Mouse (Mus musculus) left cerebral cortex, adult 2 months (tissue): ENCODE results near the gene Shank2. TPM values are rescaled to one million over a fixed set of nuclear protein-coding genes. Genes with fewer than 3 reads are reported as not detected.
A peak's percentile ranks its signal among the peaks of the same experiment; 100 is the strongest.

Source experiments
- DNase-seq, 2 experiments: peaks; one replicate each; pipeline ENCODE4 v3.0.0; 2021 to 2022; ENCODE audit warnings: low spot score in 2 of 2, mixed read lengths in 1 of 2; ENCODE audit errors: extremely low spot score in 1 of 2
- H3K27ac ChIP-seq: fragments of 200-600 bp; 2 replicates; pipeline ENCODE4 v1.8.1; 2022
- H3K4me3 ChIP-seq: fragments of 200-600 bp; 2 replicates; pipeline ENCODE4 v1.8.1; 2022
- CTCF ChIP-seq: fragments of 200-600 bp; IDR thresholded peaks from 2 replicates; pipeline ENCODE4 v1.8.1; 2022; ENCODE audit warnings: antibody characterized with exemption, mild to moderate bottlenecking, moderate library complexity
- intact Hi-C: fragments of 180-260 bp; cut with DNase I; formaldehyde crosslinking; loops from one replicate; pipeline ENCODE4 v1.15.1; 2025
- long read RNA-seq, 2 experiments: library from polyadenylated mRNA; stranded (forward); transcript quantifications; one replicate each; pipeline ENCODE4 v2.0.0; 2021; ENCODE audit warnings: borderline mapping rate in 2 of 2
- total RNA-seq, 2 experiments: library from RNA; stranded (reverse); gene quantifications; 2 replicates each; pipeline ENCODE4 v1.2.3; 2021

The Shank2 gene
- 100 to 1,000 TPM; 163 to 170 TPM for total RNA-seq
- long read RNA-seq, experiment 1, partial matches to known transcripts = 10 of 31 reads
- long read RNA-seq, experiment 1, other reads (novel, unspliced or antisense) = 21 of 31 reads
- long read RNA-seq, experiment 2, partial matches to known transcripts = 12 of 47 reads
- long read RNA-seq, experiment 2, other reads (novel, unspliced or antisense) = 35 of 47 reads

DNA sequence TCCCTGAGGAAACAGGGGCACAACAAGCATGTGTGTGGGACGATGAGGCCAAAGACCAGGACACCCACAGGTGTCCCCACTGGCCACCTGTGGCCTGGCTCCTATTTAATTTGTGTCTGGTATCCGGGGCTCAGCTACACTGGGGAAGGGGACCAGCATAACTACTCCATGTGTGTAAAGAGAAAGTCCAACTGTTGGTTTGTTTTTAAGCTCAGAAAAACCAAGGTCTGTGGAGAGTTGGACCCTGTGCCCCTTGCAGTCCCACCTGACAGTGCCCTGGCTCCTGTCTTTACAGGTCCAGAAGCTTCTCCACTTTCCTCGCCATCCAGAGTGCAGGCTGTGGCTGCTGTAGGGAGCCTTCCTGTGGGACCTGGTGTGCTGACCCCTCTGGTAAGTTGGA lies at the start of gene Shank2:
TSS of gene Shank2 (plus strand) at position 301 of the 400 bp plus-strand sequence.
- Histone ChIP-seq H3K4me3 (no peak within 1 kb of the TSS), H3K27ac (no peak within 1 kb of the TSS)
- DNase-seq = no peak
- intact Hi-C loops = no loop called here
- TF ChIP-seq CTCF = no peak

DNA sequence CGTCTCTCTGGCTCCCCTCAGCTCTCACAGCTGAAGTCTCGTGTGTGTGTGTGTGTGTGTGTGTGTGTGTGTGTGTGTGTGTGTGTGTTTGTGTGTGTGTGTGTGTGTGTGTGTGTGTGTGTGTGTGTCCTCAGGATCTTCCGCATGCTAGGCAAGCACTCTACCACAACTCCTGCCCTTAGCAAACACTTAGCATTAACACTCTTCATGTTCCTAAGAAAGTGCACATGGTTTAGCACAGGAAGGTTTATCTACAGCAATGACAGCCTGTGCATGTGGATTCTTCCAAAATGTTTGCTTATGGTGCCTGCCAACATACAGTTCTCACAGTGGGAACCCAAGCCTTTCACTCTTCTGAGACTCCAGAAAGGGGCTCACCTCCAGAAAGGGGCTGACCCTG lies 49.6 kb upstream of the Shank2 start:
- no peak overlapping the region for H3K4me3 ChIP-seq
- intact Hi-C loops = no loop called here
- TF ChIP-seq CTCF = no peak
- no peak for DNase-seq
- no peak overlapping the region for H3K27ac ChIP-seq

DNA sequence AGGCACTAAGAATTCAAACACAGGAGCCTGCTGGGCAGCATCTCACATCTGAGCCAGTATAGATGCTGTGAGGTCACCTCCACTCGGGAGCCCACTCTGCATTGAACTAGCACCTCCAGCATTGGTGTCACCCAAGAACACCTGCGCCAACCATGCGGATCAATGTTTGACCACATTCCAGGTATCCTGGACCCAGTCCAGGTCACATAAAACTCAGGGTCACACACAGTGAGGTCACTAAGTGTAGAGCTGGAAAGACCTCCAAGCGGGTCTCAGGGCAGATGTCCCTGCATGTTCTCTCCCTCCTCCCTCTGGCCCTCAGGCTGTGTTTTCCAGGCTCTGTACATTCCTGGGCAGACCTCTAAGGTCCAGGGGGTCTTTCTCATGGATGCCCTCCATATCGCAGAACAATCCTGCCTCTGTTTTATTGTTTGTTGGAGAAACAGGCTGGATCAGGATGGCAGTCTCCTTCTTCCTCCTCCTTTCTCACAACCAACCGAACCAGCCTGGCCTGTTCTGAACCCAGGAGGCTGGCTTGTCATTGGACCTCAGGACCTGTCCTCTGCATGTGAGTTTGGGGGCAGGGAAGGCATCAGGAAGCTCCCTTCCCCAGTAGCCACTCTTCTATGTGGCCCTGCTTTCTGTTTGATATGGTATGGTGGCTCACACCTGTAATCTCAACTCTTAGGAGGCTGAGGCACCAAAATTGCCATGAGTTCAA lies 45.0 kb upstream of the Shank2 start:
- no peak for DNase-seq
- intact Hi-C loops = no loop called here

DNA sequence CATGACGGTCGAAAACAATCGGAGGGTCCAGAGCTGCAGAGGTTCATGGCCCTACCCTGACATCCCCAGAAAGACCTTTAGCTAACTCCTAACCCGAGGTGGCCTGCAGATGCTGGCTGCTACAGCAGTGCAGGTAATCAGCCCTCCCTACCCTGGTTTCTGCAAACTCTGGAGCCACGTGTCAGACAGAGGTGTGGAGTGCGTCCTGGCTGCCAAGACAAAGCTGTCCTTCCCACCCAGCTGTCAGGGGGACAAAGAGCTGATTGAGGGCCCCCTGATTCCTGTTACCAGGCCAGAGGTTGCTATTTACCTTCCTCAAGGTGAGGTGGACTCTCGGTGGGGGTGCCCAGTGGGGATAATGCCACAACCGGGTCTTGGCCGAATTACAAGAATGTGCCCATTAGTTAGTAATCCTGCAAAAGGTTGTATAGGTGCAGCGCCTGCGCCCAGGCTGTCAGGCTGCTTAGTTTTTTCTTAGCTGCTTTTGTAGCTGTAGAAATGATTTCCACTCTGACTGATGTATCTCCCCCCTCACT lies 43.6 kb upstream of the Shank2 start:
- DNase-seq = no peak
- Histone ChIP-seq H3K27ac (no peak overlapping the region), H3K4me3 (no peak overlapping the region)
- intact Hi-C loops = no loop called here
- TF ChIP-seq CTCF = no peak

More for the DNA sequence above, 45.0 kb upstream of the Shank2 start:
- Histone ChIP-seq H3K4me3 (no peak overlapping the region), H3K27ac (no peak overlapping the region)
- no peak for TF ChIP-seq CTCF

DNA sequence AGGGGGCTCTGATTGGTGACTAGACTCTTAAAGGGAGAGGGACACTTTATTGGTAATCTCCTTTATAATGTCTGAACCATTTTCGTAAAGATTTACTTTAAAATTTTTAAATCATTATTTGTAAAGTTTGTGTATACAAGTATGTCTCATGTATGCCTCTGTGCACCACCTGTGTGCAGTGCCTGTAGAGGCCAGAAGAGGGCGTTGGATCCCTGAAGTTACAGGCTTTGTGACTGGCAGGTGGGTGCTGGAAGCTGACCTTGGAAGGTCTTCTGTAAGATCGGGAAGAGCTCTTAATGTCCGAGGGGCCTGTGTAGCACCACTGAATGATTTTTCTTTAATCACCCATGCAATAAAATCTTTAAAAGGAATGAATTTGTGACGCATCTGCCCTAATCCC lies 37.9 kb upstream of the Shank2 start:
- no peak overlapping the region for H3K27ac ChIP-seq
- intact Hi-C loops = no loop called here
- DNase-seq = no peak
- TF ChIP-seq CTCF = no peak
- no peak overlapping the region for H3K4me3 ChIP-seq

DNA sequence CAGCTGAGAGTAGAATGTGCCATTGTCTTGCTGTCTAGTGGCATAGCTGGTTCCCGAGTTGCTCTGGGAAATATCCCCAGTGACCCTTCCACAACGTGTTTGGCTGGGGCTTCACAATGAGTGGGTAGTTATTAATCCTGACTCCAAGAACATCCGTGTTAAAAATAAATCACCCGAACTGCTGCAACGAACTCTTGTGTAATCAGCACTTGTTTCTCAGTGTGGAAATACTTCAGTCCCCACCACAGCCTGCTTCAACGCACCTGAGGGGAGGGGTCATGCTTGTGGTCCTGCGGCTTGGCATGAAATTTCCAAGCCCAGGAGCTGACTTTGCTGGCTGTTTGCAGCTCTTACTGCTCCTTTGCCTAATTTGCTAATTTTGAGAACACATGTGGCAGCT lies 35.1 kb upstream of the Shank2 start:
- TF ChIP-seq CTCF = no peak
- no peak for DNase-seq
- H3K27ac ChIP-seq = no peak overlapping the region
- intact Hi-C loops = no loop called here
- no peak overlapping the region for H3K4me3 ChIP-seq

DNA sequence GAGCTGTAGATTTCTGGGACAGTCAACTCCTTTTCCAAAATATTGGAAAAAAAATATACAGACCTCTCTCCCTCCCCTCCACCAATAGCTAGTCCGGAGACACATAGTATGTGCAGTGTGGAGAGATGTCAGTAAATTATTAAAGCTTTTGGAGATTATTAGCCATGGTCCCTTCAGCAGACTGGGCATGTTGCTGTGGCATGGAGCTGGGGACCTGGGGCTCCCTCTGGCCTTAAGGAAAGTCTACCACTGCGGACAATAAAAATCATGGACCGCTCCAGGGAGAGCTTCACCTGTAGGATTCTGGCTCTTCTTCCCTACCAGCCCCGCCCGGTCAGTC lies 24.3 kb upstream of the Shank2 start:
- H3K27ac ChIP-seq = no peak overlapping the region
- no peak overlapping the region for H3K4me3 ChIP-seq
- intact Hi-C loops = loop anchor here (5.0 kb wide), 1 partner anchor 60 kb away; no protein-coding TSS in a partner anchor
- no peak for TF ChIP-seq CTCF
- DNase-seq = no peak

DNA sequence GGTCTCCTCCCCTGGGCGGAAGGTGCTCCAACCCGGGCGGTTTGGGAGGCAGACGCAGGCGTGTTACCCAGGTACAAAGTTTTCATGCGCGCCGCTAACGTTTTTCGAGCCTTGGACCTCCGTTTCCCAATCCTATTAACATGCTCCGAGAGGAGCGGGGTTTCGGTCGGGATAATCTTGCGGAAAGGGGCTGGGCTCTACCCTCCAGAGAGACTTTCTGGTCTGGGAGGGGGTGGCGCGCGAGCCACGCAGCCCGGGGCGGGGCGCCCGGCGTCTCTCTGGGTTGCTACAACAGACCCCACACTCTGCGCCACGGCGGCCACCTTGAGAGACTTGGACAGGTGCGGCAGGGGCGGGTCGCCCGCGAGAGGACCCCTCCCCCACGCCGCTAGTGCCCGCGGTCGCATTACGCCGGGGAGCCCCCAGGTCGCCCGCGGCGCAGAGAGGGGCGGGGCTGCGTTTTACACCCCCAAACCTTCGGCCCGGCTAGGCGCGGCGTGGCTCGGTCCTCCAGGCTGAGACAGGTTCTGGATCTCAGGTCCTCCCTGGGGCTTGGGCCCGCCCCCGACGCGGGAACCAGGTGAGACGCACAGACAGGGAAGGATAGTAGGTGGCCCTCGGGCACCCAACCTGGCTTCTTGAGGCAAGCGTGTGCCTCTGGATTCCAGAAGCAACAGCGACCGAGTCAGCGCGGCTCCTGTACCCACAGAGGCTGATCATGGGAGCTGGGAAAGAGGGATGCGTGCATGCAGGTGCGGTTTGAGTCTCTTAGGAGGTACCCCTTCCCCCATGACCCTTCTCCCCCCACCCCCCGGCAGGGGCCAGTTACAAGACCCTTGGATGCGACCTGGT lies 23.7 kb upstream of the Shank2 start:
- peak; percentile 9 to 11 for DNase-seq
- intact Hi-C loops = loop anchor here (5.0 kb wide), 1 partner anchor 59 kb away; no protein-coding TSS in a partner anchor
- H3K27ac ChIP-seq = no peak overlapping the region
- TF ChIP-seq CTCF = no peak
- H3K4me3 ChIP-seq = peak overlapping the region; percentile 36

DNA sequence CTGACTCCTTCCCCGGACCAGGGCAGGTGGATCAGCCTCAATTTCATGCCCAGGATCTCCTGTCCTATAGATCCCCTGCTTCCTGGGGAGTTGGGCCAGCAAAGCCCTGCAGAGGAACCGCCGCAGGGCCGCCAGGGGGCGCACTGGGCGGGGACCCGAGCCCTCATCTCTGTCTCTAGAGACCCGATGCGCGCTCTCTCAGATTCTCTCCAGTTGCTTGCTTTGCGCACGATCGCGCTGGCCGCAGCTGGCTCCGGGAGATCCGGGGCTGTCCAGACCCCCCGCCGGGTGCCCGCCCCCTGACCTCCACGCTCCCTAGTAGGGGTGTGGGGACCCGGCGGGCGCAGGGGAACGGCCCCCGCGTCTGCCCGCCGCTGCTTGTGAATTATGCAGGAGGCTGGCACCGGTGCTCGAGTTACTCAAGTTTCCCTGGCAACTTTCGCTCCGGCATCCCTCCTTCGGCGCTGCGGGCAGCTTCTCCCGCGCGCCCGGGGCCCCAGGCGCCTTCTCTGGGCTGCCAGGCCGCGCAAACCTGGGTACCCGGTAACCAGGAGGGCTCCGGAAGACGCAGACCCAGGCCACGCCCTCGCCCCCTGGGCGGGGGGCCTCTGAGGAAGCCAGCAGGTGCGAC lies 22.9 kb upstream of the Shank2 start:
- intact Hi-C loops = loop anchor here (5.0 kb wide), 1 partner anchor 58 kb away; no protein-coding TSS in a partner anchor
- peak overlapping the region; percentile 36 for H3K4me3 ChIP-seq
- TF ChIP-seq CTCF = peak; percentile 61
- peak; percentile 54 to 67 for DNase-seq
- H3K27ac ChIP-seq = no peak overlapping the region

DNA sequence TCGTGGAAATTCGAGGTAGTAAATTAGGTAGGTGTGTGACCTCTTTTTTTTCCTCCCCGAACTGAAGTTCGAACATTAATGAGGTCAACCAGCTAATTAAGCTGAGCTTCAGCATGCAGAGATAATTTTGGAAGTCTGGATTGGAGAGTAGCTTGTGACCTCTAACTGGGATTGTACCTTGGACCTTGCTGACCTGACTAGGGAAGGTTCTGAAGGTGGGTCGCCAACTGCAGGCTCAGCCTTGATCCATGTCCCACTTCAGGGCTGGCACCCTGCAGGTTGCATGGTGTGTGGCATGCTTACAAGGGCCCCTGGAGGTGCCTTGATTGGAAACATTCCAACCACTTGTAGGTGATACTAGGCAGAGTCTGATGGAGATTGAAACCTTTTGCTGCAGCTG lies 21.7 kb upstream of the Shank2 start:
- TF ChIP-seq CTCF = no peak
- DNase-seq = no peak
- Histone ChIP-seq H3K4me3 (no peak overlapping the region), H3K27ac (no peak overlapping the region)
- intact Hi-C loops = loop anchor here (5.0 kb wide), 1 partner anchor 57 kb away; no protein-coding TSS in a partner anchor

DNA sequence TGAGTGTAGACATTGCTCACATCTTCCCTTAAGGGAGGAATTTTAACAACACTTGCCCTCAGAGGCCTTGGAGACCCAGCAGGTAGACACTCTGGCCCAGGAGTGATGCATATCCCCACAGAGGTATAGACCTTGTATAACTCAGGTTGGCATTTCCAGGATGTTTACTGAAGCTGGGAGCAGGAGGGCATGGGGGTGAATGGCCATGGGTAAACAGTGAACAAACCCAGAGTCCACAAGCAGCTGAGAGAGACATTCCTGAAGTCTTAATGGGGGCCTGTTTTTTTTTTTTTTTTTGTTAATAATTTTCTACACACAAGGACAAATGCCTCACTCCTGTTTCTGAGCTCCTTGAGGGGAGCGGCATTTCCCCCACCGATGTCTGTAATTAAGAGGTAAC lies 15.4 kb upstream of the Shank2 start:
- intact Hi-C loops = no loop called here
- H3K27ac ChIP-seq = no peak overlapping the region
- no peak for DNase-seq
- TF ChIP-seq CTCF = no peak
- H3K4me3 ChIP-seq = no peak overlapping the region

DNA sequence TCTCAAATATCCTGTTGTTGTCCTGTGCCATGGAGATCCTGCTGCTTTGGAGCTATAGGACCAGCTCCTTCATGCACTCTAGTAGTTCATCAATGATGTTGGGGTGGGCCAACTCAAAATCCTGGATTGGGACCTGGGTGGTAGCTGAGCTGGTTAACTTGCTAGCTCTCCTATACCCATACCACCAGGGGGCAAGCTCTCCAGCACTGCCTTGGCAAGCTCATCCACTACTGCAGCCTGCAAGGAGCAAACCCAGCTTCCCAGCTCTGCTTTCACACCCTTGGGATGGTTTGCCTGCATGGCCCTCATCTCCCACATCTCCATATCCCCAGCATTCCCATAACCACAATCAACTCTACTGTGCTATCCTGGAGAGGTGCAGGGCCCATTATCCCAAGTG lies 10.6 kb upstream of the Shank2 start:
- no peak; the same call in 1 of the 2 replicates for TF ChIP-seq CTCF
- no peak overlapping the region for H3K27ac ChIP-seq
- no peak overlapping the region for H3K4me3 ChIP-seq
- DNase-seq = no peak
- intact Hi-C loops = no loop called here
